Mouse (Mus musculus): ENCODE measurements around the gene Osbpl5. TPM values are rescaled to one million over a fixed set of nuclear protein-coding genes. Genes with fewer than 3 reads are reported as not detected.
"Not testable (repeated sequence)": the region's sequence is repeated elsewhere in the genome, so short reads cannot be mapped to it uniquely, and the experiment has no call there.

Osbpl5 gene
- total RNA-seq, 2 experiments from 2014 or later = 42.3 to 50.7 TPM

- DNase-seq (ENCODE audit: low spot score in 2 of 2) = peak; percentile 42 to 54
Measured at GRCm38 (mm10) chr7:143649034-143649768, 107.6 kb downstream of the Osbpl5 start, which contains the start of gene Tnfrsf22. Gene Tnfrsf22 (minus strand): TSS chr7:143649661.

- not testable (repeated sequence) for DNase-seq (ENCODE audit: low spot score in 2 of 2)
Measured at GRCm38 (mm10) chr7:143643949-143644348, 112.8 kb downstream of the Osbpl5 start.

Small RNA genes lying within 50 kb of the gene (microRNA-seq; reads per million reads assigned to microRNA genes)
- gene Gm22064 = not detected

Other genes starting within 250 kb of the Osbpl5 start
- gene Nap1l4, start 207.9 kb downstream of the Osbpl5 start, total RNA-seq (2021) = 100 to 1,000 TPM; 164 to 177 TPM
- gene Cars, start 156.9 kb downstream of the Osbpl5 start, total RNA-seq (2021) = 10 to 100 TPM; 44.1 to 45.0 TPM
- gene Tnfrsf26, start 128.3 kb downstream of the Osbpl5 start, total RNA-seq (2021) = 1 to 10 TPM; 1.3 to 1.6 TPM
- gene Tnfrsf22, start 107.3 kb downstream of the Osbpl5 start, total RNA-seq (2021) = 1 to 10 TPM; 8.3 to 9.5 TPM
- gene Tnfrsf23, start 71.1 kb downstream of the Osbpl5 start, total RNA-seq (2021) = 1 to 10 TPM; 3.5 to 4.2 TPM
- gene Mrgprg, start 10.0 kb upstream of the Osbpl5 start, total RNA-seq (2021) = not detected
- 1 to 10 TPM; 3.0 to 3.4 TPM for gene Mrgpre, start 27.5 kb upstream of the Osbpl5 start, total RNA-seq (2021)
- gene Nadsyn1, start 65.9 kb upstream of the Osbpl5 start, total RNA-seq (2021) = 10 to 100 TPM; 12.4 to 13.9 TPM
- gene Dhcr7, start 66.2 kb upstream of the Osbpl5 start, total RNA-seq (2021) = 100 to 1,000 TPM; 186 to 188 TPM
- gene Gm498, start 109.9 kb upstream of the Osbpl5 start, total RNA-seq (2021) = not detected
- 10 to 100 TPM; 11.1 to 17.7 TPM for gene Shank2, start 244.9 kb upstream of the Osbpl5 start, total RNA-seq (2021)

Measured in adrenal gland, postnatal 4 days (tissue).